Mouse (Mus musculus): ENCODE measurements at regions not wholly inside any gene's neighbourhood (a gene's known extent, or its start where the extent isn't known, plus 50 kb on each side); places are given as distances from the start of the nearest gene placed in this dataset.

GRCm38 (mm10) chr4:91596619-91597018, 196.0 kb upstream of the Elavl2 start:
- Histone ChIP-seq H3K36me3 (ENCODE audit: control insufficient read depth, insufficient read depth, low read length) (no peaks in the 10 kb centered on the region), H3K27me3 (replicated peaks; ENCODE audit: control insufficient read depth, insufficient read depth, low read length) (no peaks in the 10 kb centered on the region), H3K27ac (replicated peaks; ENCODE audit: low read depth, low read length) (no peak overlapping the region), H3K9ac (ENCODE audit: low read depth, low read length) (no peak overlapping the region), H3K4me1 (ENCODE audit: control insufficient read depth, insufficient read depth, low read length) (no peaks in the 10 kb centered on the region), H3K4me2 (ENCODE audit: low read depth, low read length) (no peak overlapping the region), H3K9me3 (ENCODE audit: control insufficient read depth, low read length) (no peaks in the 10 kb centered on the region), H3K4me3 (ENCODE audit: low read depth, low read length) (no peak overlapping the region)
- WGBS: 47% methylated on average over 6 of the region's 6 CpGs
- DNase-seq (ENCODE audit: low spot score): no peak
- ATAC-seq (ENCODE audit: low read depth): no peak

- WGBS: 64% methylated on average over 8 of the region's 8 CpGs
- H3K27me3 ChIP-seq (replicated peaks; ENCODE audit: control insufficient read depth, insufficient read depth, low read length): no peaks in the 10 kb centered on the region
- ATAC-seq (ENCODE audit: low read depth) (no peak), DNase-seq (ENCODE audit: low spot score) (no peak)
- no peaks in the 10 kb centered on the region for H3K4me1 ChIP-seq (ENCODE audit: control insufficient read depth, insufficient read depth, low read length)
- H3K9ac ChIP-seq (ENCODE audit: low read depth, low read length): no peak overlapping the region
- no peak overlapping the region for H3K27ac ChIP-seq (replicated peaks; ENCODE audit: low read depth, low read length)
- no peak overlapping the region for H3K4me3 ChIP-seq (ENCODE audit: low read depth, low read length)
- no peak overlapping the region for H3K4me2 ChIP-seq (ENCODE audit: low read depth, low read length)
- H3K36me3 ChIP-seq (ENCODE audit: control insufficient read depth, insufficient read depth, low read length): no peaks in the 10 kb centered on the region
- no peaks in the 10 kb centered on the region for H3K9me3 ChIP-seq (ENCODE audit: control insufficient read depth, low read length)
Measured at GRCm38 (mm10) chr4:91595766-91596165, 195.2 kb upstream of the Elavl2 start.

DNA sequence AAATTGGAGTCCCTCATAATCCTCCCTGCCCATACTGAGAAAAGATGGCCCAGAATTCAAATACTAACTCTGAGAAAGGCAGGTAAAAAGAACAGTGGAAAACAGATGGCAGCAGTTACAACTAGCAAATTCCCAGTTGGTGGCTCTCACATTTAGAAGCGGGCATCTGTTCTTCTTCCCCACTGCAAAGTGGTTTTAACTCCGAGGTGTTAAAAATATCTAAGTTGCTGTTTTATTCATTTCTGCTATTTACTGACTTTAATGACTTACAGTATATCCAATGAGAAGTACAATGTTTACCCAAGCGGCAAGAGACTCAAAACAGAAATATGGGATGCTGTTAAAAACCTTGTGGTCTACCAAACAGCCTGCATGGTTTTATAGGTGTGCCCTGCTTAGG, 189.2 kb upstream of the Elavl2 start:
- Histone ChIP-seq H3K4me2 (ENCODE audit: low read depth, low read length) (no peak overlapping the region), H3K9ac (ENCODE audit: low read depth, low read length) (no peak overlapping the region), H3K36me3 (ENCODE audit: control insufficient read depth, insufficient read depth, low read length) (no peaks in the 10 kb centered on the region), H3K27me3 (replicated peaks; ENCODE audit: control insufficient read depth, insufficient read depth, low read length) (no peaks in the 10 kb centered on the region), H3K4me1 (ENCODE audit: control insufficient read depth, insufficient read depth, low read length) (no peaks in the 10 kb centered on the region), H3K4me3 (ENCODE audit: low read depth, low read length) (no peak overlapping the region), H3K27ac (replicated peaks; ENCODE audit: low read depth, low read length) (no peak overlapping the region), H3K9me3 (ENCODE audit: control insufficient read depth, low read length) (no peaks in the 10 kb centered on the region)
- ATAC-seq (ENCODE audit: low read depth) (no peak), DNase-seq (ENCODE audit: low spot score) (no peak)
- WGBS: 73% methylated on average over 3 of the region's 3 CpGs

- Histone ChIP-seq H3K4me3 (ENCODE audit: low read depth, low read length) (no peak overlapping the region), H3K4me2 (ENCODE audit: low read depth, low read length) (no peak overlapping the region), H3K9me3 (ENCODE audit: control insufficient read depth, low read length) (no peaks in the 10 kb centered on the region), H3K36me3 (ENCODE audit: control insufficient read depth, insufficient read depth, low read length) (no peaks in the 10 kb centered on the region), H3K27me3 (replicated peaks; ENCODE audit: control insufficient read depth, insufficient read depth, low read length) (no peaks in the 10 kb centered on the region), H3K27ac (replicated peaks; ENCODE audit: low read depth, low read length) (no peak overlapping the region), H3K4me1 (ENCODE audit: control insufficient read depth, insufficient read depth, low read length) (no peaks in the 10 kb centered on the region), H3K9ac (ENCODE audit: low read depth, low read length) (no peak overlapping the region)
- 77% methylated on average over 1 of the region's 1 CpGs for WGBS
- ATAC-seq (ENCODE audit: low read depth): no peak
- DNase-seq (ENCODE audit: low spot score): no peak
Measured at GRCm38 (mm10) chr4:91587541-91588059, 187.0 kb upstream of the Elavl2 start.

GRCm38 (mm10) chr4:91583035-91583434, 182.4 kb upstream of the Elavl2 start:
- H3K9me3 ChIP-seq (ENCODE audit: control insufficient read depth, low read length): no peaks in the 10 kb centered on the region
- no peaks in the 10 kb centered on the region for H3K27me3 ChIP-seq (replicated peaks; ENCODE audit: control insufficient read depth, insufficient read depth, low read length)
- no peak overlapping the region for H3K9ac ChIP-seq (ENCODE audit: low read depth, low read length)
- no peaks in the 10 kb centered on the region for H3K36me3 ChIP-seq (ENCODE audit: control insufficient read depth, insufficient read depth, low read length)
- ATAC-seq (ENCODE audit: low read depth): no peak
- no peak overlapping the region for H3K4me2 ChIP-seq (ENCODE audit: low read depth, low read length)
- H3K4me3 ChIP-seq (ENCODE audit: low read depth, low read length): no peak overlapping the region
- no peak overlapping the region for H3K27ac ChIP-seq (replicated peaks; ENCODE audit: low read depth, low read length)
- no peaks in the 10 kb centered on the region for H3K4me1 ChIP-seq (ENCODE audit: control insufficient read depth, insufficient read depth, low read length)
- WGBS: 81% methylated on average over 1 of the region's 1 CpGs
- DNase-seq (ENCODE audit: low spot score): no peak

GRCm38 (mm10) chr4:91557452-91557851, 156.9 kb upstream of the Elavl2 start:
- Histone ChIP-seq H3K9me3 (ENCODE audit: control insufficient read depth, low read length) (no peaks in the 10 kb centered on the region), H3K4me1 (ENCODE audit: control insufficient read depth, insufficient read depth, low read length) (no peaks in the 10 kb centered on the region), H3K4me3 (ENCODE audit: low read depth, low read length) (no peak overlapping the region), H3K27me3 (replicated peaks; ENCODE audit: control insufficient read depth, insufficient read depth, low read length) (no peaks in the 10 kb centered on the region), H3K27ac (replicated peaks; ENCODE audit: low read depth, low read length) (no peak overlapping the region), H3K36me3 (ENCODE audit: control insufficient read depth, insufficient read depth, low read length) (no peaks in the 10 kb centered on the region), H3K4me2 (ENCODE audit: low read depth, low read length) (no peak overlapping the region), H3K9ac (ENCODE audit: low read depth, low read length) (no peak overlapping the region)
- ATAC-seq (ENCODE audit: low read depth): no peak
- 41% methylated on average over 1 of the region's 1 CpGs for WGBS
- DNase-seq (ENCODE audit: low spot score): peak; percentile 0

DNA sequence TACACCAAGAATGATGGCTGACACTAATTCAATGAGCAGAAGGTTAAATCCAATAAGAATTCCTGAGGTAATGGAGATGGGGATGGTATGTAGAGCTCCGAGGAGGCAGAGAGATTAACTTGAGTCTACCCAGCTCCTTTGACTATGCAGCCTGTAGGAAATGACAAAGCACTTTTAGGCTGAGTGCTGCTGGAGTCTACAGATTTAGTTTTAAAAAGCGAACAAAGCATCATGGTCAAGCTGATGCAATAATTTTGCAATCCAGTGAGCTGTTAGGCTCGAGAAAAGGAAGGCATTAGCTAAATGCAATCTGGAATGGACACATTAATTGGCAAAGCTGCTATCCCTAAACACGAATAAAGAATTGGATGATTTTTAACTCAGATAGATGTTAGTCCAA, 156.4 kb upstream of the Elavl2 start:
- Histone ChIP-seq H3K9me3 (ENCODE audit: control insufficient read depth, low read length) (no peaks in the 10 kb centered on the region), H3K36me3 (ENCODE audit: control insufficient read depth, insufficient read depth, low read length) (no peaks in the 10 kb centered on the region), H3K4me1 (ENCODE audit: control insufficient read depth, insufficient read depth, low read length) (no peaks in the 10 kb centered on the region), H3K27ac (replicated peaks; ENCODE audit: low read depth, low read length) (no peak overlapping the region), H3K27me3 (replicated peaks; ENCODE audit: control insufficient read depth, insufficient read depth, low read length) (no peaks in the 10 kb centered on the region), H3K9ac (ENCODE audit: low read depth, low read length) (no peak overlapping the region), H3K4me3 (ENCODE audit: low read depth, low read length) (no peak overlapping the region), H3K4me2 (ENCODE audit: low read depth, low read length) (no peak overlapping the region)
- no peak for DNase-seq (ENCODE audit: low spot score)
- 62% methylated on average over 4 of the region's 4 CpGs for WGBS
- no peak for ATAC-seq (ENCODE audit: low read depth)

- ATAC-seq (ENCODE audit: low read depth) (no peak), DNase-seq (ENCODE audit: low spot score) (no peak)
- Histone ChIP-seq H3K36me3 (ENCODE audit: control insufficient read depth, insufficient read depth, low read length) (no peaks in the 10 kb centered on the region), H3K27me3 (replicated peaks; ENCODE audit: control insufficient read depth, insufficient read depth, low read length) (no peaks in the 10 kb centered on the region), H3K9me3 (ENCODE audit: control insufficient read depth, low read length) (no peaks in the 10 kb centered on the region), H3K27ac (replicated peaks; ENCODE audit: low read depth, low read length) (no peak overlapping the region), H3K4me3 (ENCODE audit: low read depth, low read length) (no peak overlapping the region), H3K9ac (ENCODE audit: low read depth, low read length) (no peak overlapping the region), H3K4me1 (ENCODE audit: control insufficient read depth, insufficient read depth, low read length) (no peaks in the 10 kb centered on the region), H3K4me2 (ENCODE audit: low read depth, low read length) (no peak overlapping the region)
- WGBS: 76% methylated on average over 4 of the region's 4 CpGs
Measured at GRCm38 (mm10) chr4:91524367-91524766, 123.8 kb upstream of the Elavl2 start.

DNA sequence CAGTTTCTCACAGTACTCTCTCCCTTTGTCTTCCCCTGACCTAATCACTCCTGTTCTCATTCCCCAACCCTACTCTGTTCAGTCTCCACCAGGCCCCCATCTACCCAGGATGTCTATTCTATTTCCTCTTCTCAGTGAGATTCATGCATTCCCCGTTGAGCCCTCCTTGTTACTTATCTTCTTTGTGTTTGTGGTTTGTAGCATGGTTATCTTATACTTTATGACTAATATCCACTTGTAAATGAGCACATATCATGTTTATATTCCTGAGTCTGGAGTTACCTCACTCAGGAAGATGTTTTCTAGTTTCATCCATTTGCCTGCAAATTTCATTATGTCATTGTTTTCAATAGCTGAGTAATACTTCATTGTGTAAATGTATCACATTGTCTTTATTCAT, 111.0 kb upstream of the Elavl2 start:
- H3K4me2 ChIP-seq (ENCODE audit: low read depth, low read length): no peak overlapping the region
- DNase-seq (ENCODE audit: low spot score) (no peak), ATAC-seq (ENCODE audit: low read depth) (no peak)
- no peaks in the 10 kb centered on the region for H3K36me3 ChIP-seq (ENCODE audit: control insufficient read depth, insufficient read depth, low read length)
- no peak overlapping the region for H3K27ac ChIP-seq (replicated peaks; ENCODE audit: low read depth, low read length)
- WGBS: 78% methylated on average over 1 of the region's 1 CpGs
- H3K9me3 ChIP-seq (ENCODE audit: control insufficient read depth, low read length): no peaks in the 10 kb centered on the region
- H3K4me1 ChIP-seq (ENCODE audit: control insufficient read depth, insufficient read depth, low read length): no peaks in the 10 kb centered on the region
- H3K27me3 ChIP-seq (replicated peaks; ENCODE audit: control insufficient read depth, insufficient read depth, low read length): no peaks in the 10 kb centered on the region
- no peak overlapping the region for H3K9ac ChIP-seq (ENCODE audit: low read depth, low read length)
- H3K4me3 ChIP-seq (ENCODE audit: low read depth, low read length): no peak overlapping the region
